In the genomic region with DNA sequence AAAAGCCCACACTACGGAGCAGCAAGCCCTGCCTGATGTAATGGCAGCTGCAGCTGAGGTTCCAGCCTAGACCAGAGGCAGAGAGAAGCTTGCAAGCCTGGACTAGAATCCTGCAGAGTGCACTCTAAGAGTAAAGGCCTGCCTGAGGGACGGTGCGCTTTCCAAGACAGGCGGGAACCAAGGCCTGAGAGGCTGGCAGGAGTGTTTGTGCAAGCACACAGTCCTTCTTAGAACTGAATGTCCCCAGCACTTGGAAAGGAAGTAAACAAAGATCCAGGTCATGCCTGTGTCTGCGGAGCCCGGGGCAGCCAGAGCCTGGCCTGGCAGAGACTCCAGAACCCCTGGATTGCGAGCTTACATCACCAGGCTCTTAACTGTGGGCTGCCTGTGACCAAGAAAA, we compare ENCODE assay signal across 8 mouse cellular contexts. TPM values are rescaled to one million over a fixed set of nuclear protein-coding genes. Genes with fewer than 3 reads are reported as not detected.
DNase-seq lines count a peak whose midpoint lies in the region; ATAC-seq and TF ChIP-seq lines count a peak whose summit lies in the region.

No protein-coding gene starts in this region.

- intact Hi-C loops in heart, postnatal 36 days (cut with DNase I) = loop anchor here (2.0 kb wide), 1 partner anchor 24 kb away; no protein-coding TSS in a partner anchor

- no peaks in the 10 kb centered on the region for H3K9me3 ChIP-seq in G1E (replicated peaks)
- no peaks in the 10 kb centered on the region for H3K9me3 ChIP-seq in lung, embryonic 14.5 days (ENCODE audit: low read depth, low read length)

- 0 out of 2 replicates have a peak overlapping the region, but pooled peaks have one; percentile 27 for H3K9ac ChIP-seq in lung, embryonic 14.5 days

- H3K27me3 ChIP-seq in G1E (ENCODE audit: insufficient read depth, low read length) = no peaks in the 10 kb centered on the region
- no peaks in the 10 kb centered on the region for H3K27me3 ChIP-seq in lung, embryonic 14.5 days (ENCODE audit: insufficient read depth, low read length)

- peak overlapping the region; percentile 78 for H3K27ac ChIP-seq in lung, embryonic 14.5 days (ENCODE audit: low read depth)

- ATAC-seq in G1E (ENCODE audit: extremely low read depth, insufficient number of reproducible peaks, low FRiP score, poor library complexity, severe bottlenecking) = no peak
- peak; percentile 66 for ATAC-seq in frontal cortex, adult (ENCODE audit: low TSS enrichment)
- ATAC-seq in lung, embryonic 14.5 days (ENCODE audit: insufficient read depth) = peak; percentile 72
- no peak for ATAC-seq in megakaryocyte progenitor cell, adult 5-6 weeks (replicated peaks; ENCODE audit: poor library complexity)

- H3K4me1 ChIP-seq in G1E (ENCODE audit: insufficient read depth, low read depth, low read length) = peaks cover 92% of the 10 kb centered on the region
- peaks cover 42% of the 10 kb centered on the region for H3K4me1 ChIP-seq in lung, embryonic 14.5 days (ENCODE audit: insufficient read depth)

- WGBS in lung, embryonic 14.5 days = 22% methylated on average over 7 of the region's 7 CpGs

- TF ChIP-seq CTCF in G1E (IDR thresholded peaks at IDR 0.05; ENCODE audit: low read depth, low read length) = no peak
- TF ChIP-seq CTCF in brain, embryonic 14.5 days (IDR thresholded peaks at IDR 0.05; ENCODE audit: borderline replicate concordance, extremely low read depth, insufficient read depth, insufficient read length) = no peak
- TF ChIP-seq CTCF in lung, embryonic 14.5 days (IDR thresholded peaks at IDR 0.05; ENCODE audit: low read depth) = no peak

- peaks cover 69% of the 10 kb centered on the region for H3K36me3 ChIP-seq in G1E (replicated peaks)
- H3K36me3 ChIP-seq in lung, embryonic 14.5 days (ENCODE audit: insufficient read depth) = no peaks in the 10 kb centered on the region

- H3K4me2 ChIP-seq in lung, embryonic 14.5 days = no peak overlapping the region; the same call in 1 of the 2 replicates

- no peak for DNase-seq in G1E (ENCODE audit: low spot score)
- peak; percentile 53 for DNase-seq in brain, embryonic 14.5 days (ENCODE audit: low read depth)
- DNase-seq in heart, postnatal 36 days = peak; percentile 74 to 83
- peak; percentile 63 to 66 for DNase-seq in layer of hippocampus, adult 8-10 months (ENCODE audit: low spot score in 2 of 2)
- DNase-seq in lung, embryonic 14.5 days = peak; percentile 70
- peak; percentile 60 for DNase-seq in testis, postnatal 10 days (ENCODE audit: low spot score)

- no peak for TF ChIP-seq POLR2A in brain, embryonic 14.5 days (IDR thresholded peaks at IDR 0.05; ENCODE audit: borderline replicate concordance, extremely low read depth, insufficient read depth, insufficient read length, poor library complexity, severe bottlenecking)

- H3K4me3 ChIP-seq in G1E (ENCODE audit: low read depth, low read length) = peak overlapping the region; percentile 41; the same call in 1 of the 2 replicates
- no peak overlapping the region for H3K4me3 ChIP-seq in lung, embryonic 14.5 days (ENCODE audit: low read depth, low read length)

RNA-seq across cellular contexts. Expression of a gene that starts 25.4 kb away (rescaled TPM):
- 67.1 and 98.4 TPM in 2 replicates for total RNA-seq in G1E (2014; fragmentation: Nextera tagmentation)
- 39.3 and 45.5 TPM in 2 replicates for total RNA-seq in G1E (2017)
- polyA plus RNA-seq in G1E (2012) = 59.2 and 67.0 TPM in 2 replicates
- 9.5 and 14.6 TPM in 2 replicates for polyA plus RNA-seq in brain, embryonic 14.5 days (2012; rRNA removed)
- total RNA-seq in heart, postnatal 36 days (2021) = 100 to 1,000 TPM in 1 of 2 experiments, 10 to 100 TPM in 1; 86.1 to 111 TPM
- total RNA-seq in layer of hippocampus, adult 8-10 months (2022) = 10 to 100 TPM; 43.3 to 53.4 (median 48.2) TPM
- 9.0 and 9.4 TPM in 2 replicates for polyA plus RNA-seq in lung, embryonic 14.5 days (2014; fragmentation: Nextera tagmentation; extraction: Ambion mirVana)
- 19.9 and 23.7 TPM in 2 replicates for total RNA-seq in megakaryocyte progenitor cell, adult 5-6 weeks (2015)
- 20.1 and 22.8 TPM in 2 replicates for total RNA-seq in megakaryocyte progenitor cell, adult 5-6 weeks (2017)

Comparison
In these comparisons a context has a peak if more than half of its experiments do, and no peak if none do; other contexts are left out.
1. ATAC-seq: peak in frontal cortex, adult (single experiment) and lung, embryonic 14.5 days (single experiment); none in G1E (single experiment) and megakaryocyte progenitor cell, adult 5-6 weeks (single experiment).